Mouse (Mus musculus) hindbrain, postnatal 0 days (tissue): ENCODE measurements around the gene Ctcf. TPM values are rescaled to one million over a fixed set of nuclear protein-coding genes. Genes with fewer than 3 reads are reported as not detected.

ENCODE experiments used
- ATAC-seq: fragments of 200-750 bp; cut with Nextera tagmentation; 2 replicates; pipeline ENCODE4 v1.8.0; 2017; ENCODE audit warnings: mild to moderate bottlenecking, moderate TSS enrichment, moderate library complexity
- DNase-seq: peaks from one replicate; pipeline ENCODE4 v3.0.0-alpha.2; 2015; ENCODE audit warnings: low spot score
- H3K27ac ChIP-seq: fragments of 300-500 bp; sonication (generic); 2 replicates; pipeline ENCODE4 v1.5.1; 2014; ENCODE audit warnings: mild to moderate bottlenecking
- H3K27me3 ChIP-seq: fragments of 300-500 bp; sonication (generic); 2 replicates; pipeline ENCODE4 v1.6.1; 2014; ENCODE audit warnings: low read length, mixed read lengths; ENCODE audit not compliant: insufficient read depth
- H3K36me3 ChIP-seq: fragments of 300-500 bp; sonication (generic); 2 replicates; pipeline ENCODE4 v1.6.1; 2014; ENCODE audit warnings: low read length, mixed read lengths; ENCODE audit not compliant: insufficient read depth
- H3K4me1 ChIP-seq: fragments of 300-500 bp; sonication (generic); 2 replicates; pipeline ENCODE4 v1.6.1; 2014; ENCODE audit warnings: antibody characterized with exemption, low read length, mixed read lengths; ENCODE audit not compliant: insufficient read depth
- H3K4me2 ChIP-seq: fragments of 300-500 bp; sonication (generic); 2 replicates; pipeline ENCODE4 v1.6.1; 2014; ENCODE audit warnings: low read depth, mild to moderate bottlenecking, low read length, moderate library complexity, mixed read lengths
- H3K4me3 ChIP-seq: fragments of 300-500 bp; sonication (generic); 2 replicates; pipeline ENCODE4 v1.5.1; 2014; ENCODE audit warnings: low read length
- H3K9ac ChIP-seq: fragments of 300-500 bp; sonication (generic); replicated peaks from 2 replicates; pipeline ENCODE4 v1.6.1; 2014; ENCODE audit warnings: mild to moderate bottlenecking, low read length, moderate library complexity, mixed read lengths
- H3K9me3 ChIP-seq: fragments of 300-500 bp; sonication (generic); 2 replicates; pipeline ENCODE4 v1.6.1; 2016; ENCODE audit warnings: low read length, mixed read lengths
- CTCF ChIP-seq: IDR thresholded peaks from 2 replicates; pipeline ENCODE4 v1.5.1; 2016; ENCODE audit warnings: antibody characterized with exemption, control low read depth, low read depth
- WGBS: fragments of 180-500 bp; shearing (Covaris S2); extraction: QIAGEN DNeasy Blood & Tissue Kit; methylation state at CpG from one replicate; pipeline ENCODE4 v1.1.7; 2014; 5-methylcytosine and 5-hydroxymethylcytosine counted together
- polyA plus RNA-seq: library from polyadenylated mRNA; unstranded; fragments of >200 nt; fragmentation: Nextera tagmentation; extraction: Ambion mirVana; gene quantifications from 2 replicates; pipeline ENCODE4 v1.2.1, GENCODE M21; 2015
- total RNA-seq: library from RNA; depleted of rRNA; stranded (reverse); fragments of >200 nt; gene quantifications from 2 replicates; pipeline ENCODE4 v1.2.3, GENCODE M21; 2014

Gene Ctcf
- total and polyA plus RNA-seq, 2 experiments from 2014 or later: 35.9 to 88.1 TPM

DNA sequence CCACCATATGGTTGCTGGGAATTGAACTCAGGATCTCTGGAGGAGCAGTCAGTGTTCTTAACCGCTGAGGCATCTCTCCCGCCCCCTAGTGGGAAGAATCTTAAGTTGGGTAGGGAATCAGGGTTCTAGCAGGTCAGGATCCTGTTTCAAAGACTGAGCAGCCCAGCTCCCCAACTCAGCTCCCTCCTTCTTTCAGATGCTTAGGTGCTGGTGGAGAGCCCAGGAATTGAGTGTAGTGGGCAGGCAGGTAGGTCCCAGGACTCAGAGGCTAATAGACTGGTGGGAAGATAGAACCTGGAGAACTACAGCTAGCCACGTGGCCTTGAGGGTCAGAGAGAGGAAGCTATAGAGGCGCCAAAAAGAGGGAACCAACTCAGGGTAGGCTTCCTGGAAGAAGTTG lies 28.7 kb upstream of the Ctcf start:
- Histone ChIP-seq H3K27me3 (no peaks in the 10 kb centered on the region), H3K9me3 (no peaks in the 10 kb centered on the region), H3K4me1 (peaks cover 7% of the 10 kb centered on the region; the same call in 1 of the 2 replicates), H3K4me3 (no peak overlapping the region), H3K27ac (no peak overlapping the region), H3K4me2 (peak overlapping the region; percentile 95; the same call in 1 of the 2 replicates), H3K36me3 (no peaks in the 10 kb centered on the region), H3K9ac (no peak overlapping the region)
- peak; percentile 61 for TF ChIP-seq CTCF
- peak; percentile 50 for DNase-seq
- WGBS: 29% methylated on average over 4 of the region's 4 CpGs
- no peak for ATAC-seq

DNA sequence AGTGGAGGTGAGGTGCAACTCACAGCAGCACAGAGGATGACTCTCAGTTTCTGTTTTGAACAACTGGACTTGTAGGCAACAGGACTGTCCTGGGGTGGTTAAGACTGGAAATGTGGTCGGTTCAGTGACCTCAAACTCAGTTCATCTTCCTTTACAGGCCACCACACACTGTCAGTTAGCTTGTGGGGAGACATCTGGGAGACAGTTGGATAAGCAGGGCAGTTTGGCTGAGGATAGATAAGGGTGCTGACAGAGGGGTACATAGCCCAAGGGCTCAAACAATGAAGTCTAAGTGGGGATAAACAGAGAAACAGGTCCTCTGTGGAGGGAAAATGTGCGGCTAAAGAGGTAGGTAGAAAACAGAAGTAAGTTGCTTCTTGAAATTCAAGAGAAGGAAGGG lies 27.0 kb upstream of the Ctcf start:
- 84% methylated on average over 2 of the region's 2 CpGs for WGBS
- Histone ChIP-seq H3K4me2 (no peak overlapping the region), H3K4me3 (no peak overlapping the region), H3K36me3 (no peaks in the 10 kb centered on the region), H3K4me1 (peaks cover 7% of the 10 kb centered on the region; the same call in 1 of the 2 replicates), H3K9me3 (no peaks in the 10 kb centered on the region), H3K9ac (no peak overlapping the region), H3K27ac (no peak overlapping the region), H3K27me3 (no peaks in the 10 kb centered on the region)
- TF ChIP-seq CTCF: no peak
- ATAC-seq: no peak
- DNase-seq: no peak

DNA sequence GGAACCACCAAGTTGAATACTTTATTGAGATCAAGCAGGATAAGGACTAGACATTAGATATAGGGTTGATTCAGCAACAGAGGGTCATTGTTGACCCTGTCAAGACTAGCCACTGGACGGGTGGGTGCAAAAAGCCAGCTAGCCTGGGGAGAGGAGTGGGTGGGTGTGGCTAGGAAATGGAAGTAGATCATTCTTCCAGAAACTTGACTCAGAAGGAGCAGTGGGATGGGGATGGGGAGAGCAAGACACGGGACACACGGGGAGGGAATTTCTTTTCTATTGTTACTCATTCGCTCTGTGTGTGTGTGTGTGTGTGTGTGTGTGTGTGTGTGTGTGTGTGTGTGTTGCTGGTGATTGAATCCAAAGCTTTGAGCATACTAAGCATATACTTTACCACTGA lies 26.6 kb upstream of the Ctcf start:
- no peaks in the 10 kb centered on the region for H3K9me3 ChIP-seq
- no peak overlapping the region for H3K4me2 ChIP-seq
- no peak overlapping the region for H3K9ac ChIP-seq
- H3K36me3 ChIP-seq: no peaks in the 10 kb centered on the region
- H3K27me3 ChIP-seq: no peaks in the 10 kb centered on the region
- 74% methylated on average over 4 of the region's 4 CpGs for WGBS
- no peak overlapping the region for H3K27ac ChIP-seq
- ATAC-seq (no peak), DNase-seq (no peak)
- no peak for TF ChIP-seq CTCF
- H3K4me3 ChIP-seq: no peak overlapping the region
- peaks cover 7% of the 10 kb centered on the region; the same call in 1 of the 2 replicates for H3K4me1 ChIP-seq

DNA sequence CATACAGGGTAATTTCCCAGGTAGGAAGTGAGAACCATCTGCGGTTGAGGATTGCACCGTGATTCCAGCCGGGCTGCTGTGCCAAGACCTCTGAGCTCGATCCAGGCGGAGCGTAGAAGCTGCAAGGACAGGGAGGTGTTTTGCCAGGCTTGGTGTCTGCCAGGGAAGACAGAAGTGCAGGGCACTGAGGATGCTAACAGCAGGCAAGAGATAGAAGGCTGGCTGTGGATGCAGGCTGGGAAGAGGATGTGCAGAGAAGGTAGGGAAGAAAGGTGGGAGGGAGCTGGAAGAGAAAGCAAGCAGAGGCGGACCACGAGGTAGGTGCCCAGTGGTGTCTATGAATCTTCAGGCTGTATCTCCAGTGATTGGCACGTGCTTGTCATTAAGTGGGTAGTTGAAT lies 24.5 kb upstream of the Ctcf start:
- ATAC-seq: no peak
- no peaks in the 10 kb centered on the region for H3K27me3 ChIP-seq
- WGBS: 78% methylated on average over 9 of the region's 9 CpGs

DNA sequence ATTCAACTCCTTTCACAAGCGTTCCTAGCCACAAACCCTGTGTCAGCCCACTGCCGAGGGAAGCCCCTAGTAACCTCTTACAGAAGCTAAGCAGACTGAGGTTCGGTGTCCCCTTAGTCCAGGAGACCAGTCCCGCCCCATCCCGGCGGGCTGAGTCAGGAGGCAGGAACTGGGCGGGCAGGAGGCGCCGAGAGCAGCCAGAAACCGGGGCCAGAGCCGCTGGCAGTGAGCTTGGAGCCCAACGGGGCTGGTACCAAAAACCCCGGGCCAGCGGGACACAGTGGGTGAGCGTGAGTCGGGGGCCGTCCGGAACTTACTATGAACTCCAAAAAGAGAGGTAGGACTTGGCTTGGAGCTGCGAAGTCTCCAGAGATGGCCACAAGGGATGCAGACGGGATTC lies 23.3 kb upstream of the Ctcf start:
- Histone ChIP-seq H3K4me1 (no peaks in the 10 kb centered on the region), H3K27ac (no peak overlapping the region), H3K27me3 (no peaks in the 10 kb centered on the region), H3K9ac (no peak overlapping the region), H3K4me2 (peak overlapping the region; percentile 87), H3K9me3 (no peaks in the 10 kb centered on the region), H3K36me3 (peaks cover 27% of the 10 kb centered on the region), H3K4me3 (peak overlapping the region; percentile 16; the same call in 1 of the 2 replicates)
- TF ChIP-seq CTCF: no peak
- peak; percentile 28 for DNase-seq
- ATAC-seq: peak; percentile 11; the same call in 1 of the 2 replicates
- 9% methylated on average over 20 of the region's 20 CpGs for WGBS

More for the DNA sequence above, 24.5 kb upstream of the Ctcf start:
- H3K4me1 ChIP-seq: peaks cover 6% of the 10 kb centered on the region; the same call in 1 of the 2 replicates
- no peak for DNase-seq
- no peak overlapping the region for H3K4me2 ChIP-seq
- no peak overlapping the region for H3K27ac ChIP-seq
- no peak for TF ChIP-seq CTCF
- peaks cover 17% of the 10 kb centered on the region for H3K36me3 ChIP-seq
- no peaks in the 10 kb centered on the region for H3K9me3 ChIP-seq
- H3K9ac ChIP-seq: no peak overlapping the region
- no peak overlapping the region for H3K4me3 ChIP-seq

DNA sequence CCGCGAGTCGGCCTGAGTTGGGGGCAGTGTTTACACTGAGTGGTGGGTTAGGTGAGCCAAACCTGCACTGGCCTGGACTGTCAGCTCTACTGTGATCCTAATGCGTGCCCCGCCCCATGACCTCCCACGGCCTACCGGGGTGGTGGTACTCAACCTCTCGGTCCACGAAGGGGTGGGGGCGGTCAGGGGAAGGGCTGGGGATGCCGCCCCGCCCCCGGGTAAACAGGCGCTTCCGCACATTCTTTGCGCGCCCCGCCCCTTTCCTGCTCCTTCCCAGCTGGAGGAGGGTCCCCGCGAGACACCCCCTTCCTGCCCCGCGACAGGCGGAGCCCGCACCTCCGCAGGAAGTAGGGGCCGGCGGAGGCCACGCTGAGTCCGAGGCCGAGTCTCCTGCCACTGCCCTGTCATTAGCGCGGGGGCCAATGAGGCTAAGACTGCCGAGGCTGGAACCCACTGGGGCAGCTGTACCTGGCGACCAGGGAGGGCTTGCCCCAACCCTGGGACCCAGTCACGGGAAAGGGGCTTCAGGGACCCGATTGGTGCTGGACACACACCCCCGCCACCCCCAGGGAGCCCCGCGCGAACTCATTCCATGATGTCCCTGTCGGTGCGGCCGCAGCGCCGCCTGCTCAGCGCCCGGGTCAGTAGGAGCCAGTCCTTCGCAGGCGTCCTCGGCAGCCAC lies 22.4 kb upstream of the Ctcf start:
- H3K4me3 ChIP-seq: peak overlapping the region; percentile 32

DNA sequence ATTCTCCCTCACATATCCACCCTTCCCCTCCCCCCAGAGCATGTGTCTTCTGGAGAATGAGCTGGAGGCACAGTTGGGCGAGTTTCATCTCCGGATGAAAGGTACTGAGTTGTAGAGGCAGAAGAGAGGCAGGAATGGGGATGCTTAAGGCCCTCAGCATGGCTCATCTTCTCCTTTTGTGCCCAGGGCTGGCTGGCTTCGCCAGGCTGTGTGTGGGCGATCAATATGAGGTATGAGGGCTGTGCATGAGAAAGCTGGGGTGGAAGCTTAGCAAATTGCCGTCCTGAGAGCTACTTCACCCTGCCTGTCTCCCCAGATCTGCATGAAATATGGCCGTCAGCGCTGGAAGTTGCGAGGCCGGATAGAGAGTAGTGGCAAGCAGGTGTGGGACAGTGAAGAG lies 20.4 kb upstream of the Ctcf start:
- 90% methylated on average over 9 of the region's 9 CpGs for WGBS
- Histone ChIP-seq H3K27ac (no peak overlapping the region), H3K36me3 (peaks cover 53% of the 10 kb centered on the region), H3K9ac (no peak overlapping the region), H3K4me2 (no peak overlapping the region), H3K4me1 (no peaks in the 10 kb centered on the region), H3K4me3 (no peak overlapping the region), H3K27me3 (no peaks in the 10 kb centered on the region), H3K9me3 (no peaks in the 10 kb centered on the region)
- ATAC-seq (no peak), DNase-seq (no peak)
- no peak for TF ChIP-seq CTCF

More for the DNA sequence above, 22.4 kb upstream of the Ctcf start:
- peaks cover 35% of the 10 kb centered on the region for H3K36me3 ChIP-seq
- WGBS: 2% methylated on average over 45 of the region's 50 CpGs
- H3K9ac ChIP-seq: peak overlapping the region; percentile 18
- H3K9me3 ChIP-seq: no peaks in the 10 kb centered on the region
- TF ChIP-seq CTCF: no peak
- peak overlapping the region; percentile 87 for H3K4me2 ChIP-seq
- ATAC-seq (peak; percentile 48; the same call in 1 of the 2 replicates), DNase-seq (no peak)
- H3K27ac ChIP-seq: no peak overlapping the region
- no peaks in the 10 kb centered on the region for H3K27me3 ChIP-seq
- H3K4me1 ChIP-seq: no peaks in the 10 kb centered on the region
